Mouse (Mus musculus): ENCODE results near the gene Hspa2. TPM values are rescaled to one million over a fixed set of nuclear protein-coding genes. Genes with fewer than 3 reads are reported as not detected.

Gene Hspa2
- total RNA-seq, 1 experiment from 2014 or later = 11.1 TPM

DNA sequence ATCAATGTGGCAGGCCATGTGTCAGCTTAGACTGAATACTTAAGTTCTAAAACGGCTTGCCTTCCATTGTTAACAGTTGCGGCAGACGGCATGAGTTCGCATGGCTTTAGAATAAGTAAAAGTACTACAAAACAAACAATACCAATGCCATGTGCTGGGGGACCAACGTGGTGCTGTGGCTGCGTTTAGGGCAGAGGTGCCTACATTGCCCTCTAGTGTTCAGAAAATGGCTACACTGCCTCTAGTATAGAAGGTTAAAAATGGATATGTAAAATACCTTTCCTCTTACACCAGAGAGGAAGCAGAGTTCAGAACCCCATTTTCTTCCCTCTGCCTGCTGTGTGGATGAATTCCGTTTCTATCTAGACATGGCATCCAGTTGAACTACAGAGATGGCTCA is 27.3 kb upstream of the Hspa2 start:
- ATAC-seq (ENCODE audit: extremely low read depth, insufficient number of reproducible peaks, low FRiP score, poor library complexity, severe bottlenecking) = peak; percentile 78

DNA sequence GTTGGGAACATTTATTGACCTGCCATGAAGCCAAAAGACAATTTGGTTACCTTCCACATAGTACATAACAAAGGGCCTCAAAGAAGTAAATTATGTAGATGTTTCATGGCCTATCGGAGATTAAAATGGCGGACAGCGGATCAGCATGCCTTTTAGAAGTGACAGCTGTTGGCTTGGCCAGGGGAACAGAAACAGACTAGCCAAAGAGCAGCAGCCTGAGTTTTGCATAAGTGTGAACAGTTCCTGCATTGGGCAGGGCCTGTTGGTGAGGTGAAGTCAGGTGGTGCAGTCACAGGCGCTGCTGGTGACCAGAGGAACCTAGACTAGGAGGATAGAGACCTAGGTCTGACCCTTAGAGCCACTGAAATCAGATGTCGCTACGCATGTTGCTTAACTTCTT is 26.9 kb upstream of the Hspa2 start:
- peak; percentile 72 for ATAC-seq (ENCODE audit: extremely low read depth, insufficient number of reproducible peaks, low FRiP score, poor library complexity, severe bottlenecking)

DNA sequence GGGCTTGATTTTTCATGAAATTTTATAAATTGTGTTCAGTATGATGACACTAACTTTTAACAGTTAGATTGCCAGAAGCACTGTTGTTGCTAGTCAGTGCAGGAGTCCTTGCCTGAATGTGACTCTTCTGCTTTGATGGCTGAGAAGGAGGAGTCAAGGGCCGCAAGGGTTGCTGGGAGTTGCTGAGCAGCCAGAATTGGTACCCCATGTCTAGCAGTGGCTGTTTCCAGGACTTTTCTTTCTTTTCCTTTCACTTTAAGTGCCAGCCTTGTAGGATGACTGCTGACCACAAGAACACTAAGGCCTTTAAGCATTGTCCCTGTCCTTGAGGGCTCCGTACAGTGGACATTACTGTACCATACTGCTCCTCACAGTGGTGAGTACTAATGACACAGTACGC is 26.2 kb upstream of the Hspa2 start:
- no peak for ATAC-seq (ENCODE audit: extremely low read depth, insufficient number of reproducible peaks, low FRiP score, poor library complexity, severe bottlenecking)

GRCm38 (mm10) chr12:76378556-76378955 is 25.4 kb upstream of the Hspa2 start:
- no peak for ATAC-seq (ENCODE audit: extremely low read depth, insufficient number of reproducible peaks, low FRiP score, poor library complexity, severe bottlenecking)

DNA sequence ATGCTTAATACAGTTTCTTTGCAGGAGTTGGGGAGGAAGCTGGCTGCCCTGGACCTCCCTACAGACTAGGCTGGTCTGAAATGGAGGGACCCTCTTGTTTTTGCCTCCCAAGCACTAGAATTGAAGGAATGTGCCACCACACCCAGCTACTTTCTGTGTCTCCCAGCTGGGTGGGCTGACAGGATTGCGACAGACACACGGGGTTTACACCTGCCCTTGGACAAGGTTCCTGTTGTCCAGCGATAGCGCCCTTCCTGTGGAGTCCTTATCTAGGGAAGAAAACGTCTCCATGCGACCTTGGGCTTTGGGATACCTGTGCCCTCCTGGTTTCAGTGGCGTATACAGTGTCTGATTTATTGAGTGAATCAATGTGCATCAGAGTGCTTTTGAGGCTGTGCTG is 23.8 kb upstream of the Hspa2 start:
- ATAC-seq (ENCODE audit: extremely low read depth, insufficient number of reproducible peaks, low FRiP score, poor library complexity, severe bottlenecking) = no peak

- no peak for ATAC-seq (ENCODE audit: extremely low read depth, insufficient number of reproducible peaks, low FRiP score, poor library complexity, severe bottlenecking)
Measured at GRCm38 (mm10) chr12:76385342-76385741, 18.6 kb upstream of the Hspa2 start.

- no peak for ATAC-seq (ENCODE audit: extremely low read depth, insufficient number of reproducible peaks, low FRiP score, poor library complexity, severe bottlenecking)
Measured at GRCm38 (mm10) chr12:76388794-76389193, 15.2 kb upstream of the Hspa2 start.

DNA sequence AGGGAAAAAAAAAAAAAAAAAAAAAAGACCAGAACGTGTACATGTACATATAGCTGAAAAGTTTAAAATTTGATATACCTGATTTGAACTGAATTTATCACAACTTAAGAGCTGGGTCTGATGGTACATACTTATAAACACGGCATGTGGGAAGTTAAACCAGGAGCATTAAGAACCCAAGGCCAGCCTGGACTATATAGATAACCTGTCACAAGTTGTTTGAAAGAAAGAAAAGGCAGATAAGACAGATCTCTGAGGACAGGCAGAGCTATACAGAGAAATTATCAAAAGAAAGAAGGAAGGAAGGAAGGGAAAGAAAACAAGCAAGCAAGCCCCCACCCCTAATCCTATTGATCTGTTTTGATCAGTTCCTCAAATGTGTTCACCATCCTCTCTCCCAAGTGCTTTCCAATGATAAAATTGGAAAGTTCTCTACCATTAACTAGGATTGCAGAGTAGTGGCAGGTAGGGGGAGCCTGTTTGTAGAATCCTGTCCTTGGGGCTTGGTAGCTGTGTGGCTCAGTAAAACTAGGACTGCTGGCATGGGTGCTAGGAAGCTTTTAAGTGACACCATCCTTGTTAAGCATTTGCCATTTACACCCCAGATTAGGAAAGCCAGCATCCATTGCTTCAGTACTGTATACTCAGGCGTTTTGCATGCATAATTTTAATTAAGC is 12.2 kb upstream of the Hspa2 start:
- no peak for ATAC-seq (ENCODE audit: extremely low read depth, insufficient number of reproducible peaks, low FRiP score, poor library complexity, severe bottlenecking)

GRCm38 (mm10) chr12:76392979-76393378 is 11.0 kb upstream of the Hspa2 start:
- no peak for ATAC-seq (ENCODE audit: extremely low read depth, insufficient number of reproducible peaks, low FRiP score, poor library complexity, severe bottlenecking)

- ATAC-seq (ENCODE audit: extremely low read depth, insufficient number of reproducible peaks, low FRiP score, poor library complexity, severe bottlenecking) = no peak
Measured at GRCm38 (mm10) chr12:76397281-76397680, 6.7 kb upstream of the Hspa2 start.

DNA sequence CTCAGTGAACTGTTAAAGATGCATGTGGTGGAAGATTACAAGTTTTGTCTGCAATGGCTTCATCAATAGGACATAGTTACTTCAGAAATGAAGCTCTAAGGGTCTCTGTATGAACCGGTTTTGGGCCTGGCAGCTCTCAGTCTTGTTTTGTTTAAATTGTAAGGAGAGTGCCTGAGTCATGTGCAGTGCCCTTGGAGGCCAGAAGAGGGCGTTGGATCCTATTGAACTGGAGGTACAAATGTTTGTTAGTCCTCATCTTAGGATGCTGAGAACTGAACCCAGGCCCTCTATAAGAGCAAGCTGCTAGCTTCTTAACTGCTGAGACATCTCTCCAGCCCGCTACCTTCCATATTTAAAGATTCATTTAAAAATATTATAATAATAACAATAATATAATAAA is 2.3 kb upstream of the Hspa2 start:
- ATAC-seq (ENCODE audit: extremely low read depth, insufficient number of reproducible peaks, low FRiP score, poor library complexity, severe bottlenecking) = no peak

- peak; percentile 43 for ATAC-seq (ENCODE audit: extremely low read depth, insufficient number of reproducible peaks, low FRiP score, poor library complexity, severe bottlenecking)
Measured at GRCm38 (mm10) chr12:76402991-76403885, 738 bp upstream of the Hspa2 start.

- ATAC-seq (ENCODE audit: extremely low read depth, insufficient number of reproducible peaks, low FRiP score, poor library complexity, severe bottlenecking) = no peak
Measured at GRCm38 (mm10) chr12:76404836-76405182, 833 bp downstream of the Hspa2 start.

GRCm38 (mm10) chr12:76405183-76405970 is 1.4 kb downstream of the Hspa2 start:
- no peak for ATAC-seq (ENCODE audit: extremely low read depth, insufficient number of reproducible peaks, low FRiP score, poor library complexity, severe bottlenecking)

DNA sequence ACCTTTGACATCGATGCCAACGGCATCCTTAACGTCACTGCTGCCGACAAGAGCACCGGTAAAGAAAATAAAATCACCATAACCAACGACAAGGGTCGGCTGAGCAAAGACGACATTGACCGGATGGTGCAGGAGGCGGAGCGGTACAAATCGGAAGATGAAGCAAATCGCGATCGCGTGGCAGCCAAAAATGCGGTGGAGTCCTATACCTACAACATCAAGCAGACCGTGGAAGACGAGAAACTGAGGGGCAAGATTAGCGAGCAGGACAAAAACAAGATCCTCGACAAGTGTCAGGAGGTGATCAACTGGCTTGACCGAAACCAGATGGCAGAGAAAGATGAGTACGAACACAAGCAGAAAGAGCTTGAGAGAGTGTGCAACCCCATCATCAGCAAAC is 2.0 kb downstream of the Hspa2 start:
- ATAC-seq (ENCODE audit: extremely low read depth, insufficient number of reproducible peaks, low FRiP score, poor library complexity, severe bottlenecking) = no peak

GRCm38 (mm10) chr12:76407184-76407583 is 3.2 kb downstream of the Hspa2 start:
- ATAC-seq (ENCODE audit: extremely low read depth, insufficient number of reproducible peaks, low FRiP score, poor library complexity, severe bottlenecking) = no peak

- no peak for ATAC-seq (ENCODE audit: extremely low read depth, insufficient number of reproducible peaks, low FRiP score, poor library complexity, severe bottlenecking)
Measured at GRCm38 (mm10) chr12:76409166-76409565, 5.2 kb downstream of the Hspa2 start.

DNA sequence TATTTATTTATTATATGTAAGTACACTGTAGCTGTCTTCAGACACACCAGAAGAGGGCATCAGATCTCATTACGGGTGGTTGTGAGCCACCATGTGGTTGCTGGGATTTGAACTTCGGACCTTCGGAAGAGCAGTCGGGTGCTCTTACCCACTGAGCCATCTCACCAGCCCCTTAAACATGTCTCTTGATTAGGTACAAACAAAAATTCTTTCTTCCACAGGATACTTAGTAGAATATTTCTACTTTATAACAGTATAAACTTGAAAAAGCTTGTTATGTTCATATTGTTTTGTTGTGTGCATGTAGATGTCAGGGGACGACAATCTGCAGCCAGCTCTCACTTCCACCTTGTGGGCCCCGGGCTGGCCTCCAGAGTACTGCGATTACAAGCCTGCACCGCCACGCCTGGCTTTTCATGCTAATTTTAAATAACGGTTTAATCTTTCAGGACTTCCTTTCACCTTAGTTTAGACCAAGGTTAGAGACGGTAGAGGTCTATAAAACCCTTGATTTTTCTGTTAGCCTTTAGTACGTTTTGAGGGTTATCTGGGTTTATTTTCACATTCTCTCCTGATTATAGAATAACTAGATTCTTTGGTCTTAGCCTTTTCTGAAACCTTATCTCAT is 11.5 kb downstream of the Hspa2 start:
- ATAC-seq (ENCODE audit: extremely low read depth, insufficient number of reproducible peaks, low FRiP score, poor library complexity, severe bottlenecking) = peak; percentile 58; the same call in 1 of the 2 replicates

GRCm38 (mm10) chr12:76417433-76417854 is 13.5 kb downstream of the Hspa2 start, which contains the start of gene Ppp1r36:
TSS of gene Ppp1r36 (plus strand) at chr12:76417538.
- no peak for ATAC-seq (ENCODE audit: extremely low read depth, insufficient number of reproducible peaks, low FRiP score, poor library complexity, severe bottlenecking)

Data from neutrophil, adult 5-6 weeks (primary cell).